ENCODE assay signal across 15 mouse cellular contexts in the genomic region with DNA sequence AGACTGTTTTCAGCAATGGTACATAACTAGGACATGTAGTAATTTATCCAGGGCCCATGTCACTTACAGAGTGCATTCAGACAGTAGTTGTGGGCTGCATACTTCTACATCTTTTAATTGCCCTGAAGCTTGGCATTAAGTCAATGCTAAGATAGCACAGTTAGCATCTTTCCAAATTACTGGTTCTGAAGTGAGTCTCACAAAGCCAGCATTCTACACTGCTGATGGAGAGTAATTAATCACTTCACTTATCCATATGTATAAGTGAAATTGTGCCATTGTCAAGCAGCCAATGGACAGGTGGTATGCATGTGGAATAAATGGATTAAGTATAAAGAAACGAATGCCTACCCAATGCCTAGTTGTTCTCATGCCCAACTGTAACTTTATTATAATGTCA.
DNase-seq lines count a peak whose midpoint lies in the region; ATAC-seq lines count a peak whose summit lies in the region.
"Had no signal": no experiment of that assay in that cellular context is flagged by ENCODE, and none has a peak within 500 bp of the region (broad histone marks: within the 10 kb centered on the region; RNA-seq: fewer than 3 reads in every experiment).

No protein-coding gene starts in this region.

- peak; percentile 67 for DNase-seq in forebrain, embryonic 14.5 days (ENCODE audit: low spot score)
- no peak for DNase-seq in forebrain, embryonic 10.5 days (ENCODE audit: extremely low spot score, low spot score)
- no peak for DNase-seq in spleen, adult 18-20 months
- DNase-seq: adrenal gland, adult 2 months; adrenal gland, postnatal 10 days; adrenal gland, postnatal 25 days; cerebellum, adult 11-12 months; cerebellum, adult 2 months; cerebellum, adult 9-10 months; cerebellum, postnatal 10 days; cerebellum, postnatal 25 days had no signal

- no peak overlapping the region for H3K9ac ChIP-seq in forebrain, embryonic 14.5 days (ENCODE audit: low read length)
- no peak overlapping the region for H3K9ac ChIP-seq in forebrain, embryonic 12.5 days
- H3K9ac ChIP-seq in forebrain, embryonic 16.5 days (replicated peaks; ENCODE audit: low read depth, low read length) = no peak overlapping the region
- H3K9ac ChIP-seq: embryonic facial prominence, embryonic 12.5 days had no signal

- no peaks in the 10 kb centered on the region for H3K27me3 ChIP-seq in forebrain, embryonic 14.5 days (replicated peaks; ENCODE audit: control insufficient read depth, insufficient read depth, low read length)
- no peaks in the 10 kb centered on the region for H3K27me3 ChIP-seq in forebrain, embryonic 12.5 days
- no peaks in the 10 kb centered on the region for H3K27me3 ChIP-seq in forebrain, embryonic 16.5 days (replicated peaks; ENCODE audit: control insufficient read depth, insufficient read depth, low read length)
- H3K27me3 ChIP-seq in forebrain, embryonic 10.5 days (ENCODE audit: poor library complexity, severe bottlenecking) = no peaks in the 10 kb centered on the region
- H3K27me3 ChIP-seq: embryonic facial prominence, embryonic 12.5 days had no signal

- H3K9me3 ChIP-seq in forebrain, embryonic 14.5 days (replicated peaks; ENCODE audit: control insufficient read depth, low read length) = no peaks in the 10 kb centered on the region; the same call in 1 of the 2 replicates
- no peaks in the 10 kb centered on the region for H3K9me3 ChIP-seq in forebrain, embryonic 12.5 days
- peaks cover under 1% of the 10 kb centered on the region; the same call in 1 of the 2 replicates for H3K9me3 ChIP-seq in forebrain, embryonic 16.5 days (ENCODE audit: control insufficient read depth, low read length)
- H3K9me3 ChIP-seq in forebrain, embryonic 10.5 days = no peaks in the 10 kb centered on the region
- H3K9me3 ChIP-seq: embryonic facial prominence, embryonic 10.5 days; embryonic facial prominence, embryonic 12.5 days had no signal

- WGBS in forebrain, embryonic 14.5 days = 16% methylated on average over 1 of the region's 1 CpGs
- 50% methylated on average over 1 of the region's 1 CpGs for WGBS in forebrain, embryonic 12.5 days
- WGBS in forebrain, embryonic 16.5 days = 9% methylated on average over 1 of the region's 1 CpGs
- WGBS in forebrain, embryonic 10.5 days = 72% methylated on average over 1 of the region's 1 CpGs

- H3K4me3 ChIP-seq in forebrain, embryonic 14.5 days (ENCODE audit: low read depth, low read length) = no peak overlapping the region
- no peak overlapping the region for H3K4me3 ChIP-seq in forebrain, embryonic 12.5 days (replicated peaks)
- no peak overlapping the region for H3K4me3 ChIP-seq in forebrain, embryonic 16.5 days (replicated peaks; ENCODE audit: low read length)
- no peak overlapping the region for H3K4me3 ChIP-seq in forebrain, embryonic 10.5 days
- H3K4me3 ChIP-seq: embryonic facial prominence, embryonic 10.5 days; embryonic facial prominence, embryonic 12.5 days had no signal

- peaks cover 7% of the 10 kb centered on the region for H3K4me1 ChIP-seq in forebrain, embryonic 14.5 days (ENCODE audit: control insufficient read depth, insufficient read depth, low read length)
- H3K4me1 ChIP-seq in forebrain, embryonic 12.5 days = peaks cover 4% of the 10 kb centered on the region; the same call in 1 of the 2 replicates
- H3K4me1 ChIP-seq in forebrain, embryonic 16.5 days (replicated peaks; ENCODE audit: control insufficient read depth, insufficient read depth, low read length) = peaks cover 7% of the 10 kb centered on the region
- no peaks in the 10 kb centered on the region for H3K4me1 ChIP-seq in forebrain, embryonic 10.5 days
- H3K4me1 ChIP-seq: embryonic facial prominence, embryonic 10.5 days; embryonic facial prominence, embryonic 12.5 days had no signal

- H3K36me3 ChIP-seq in forebrain, embryonic 14.5 days (ENCODE audit: control insufficient read depth, insufficient read depth, low read length) = no peaks in the 10 kb centered on the region
- no peaks in the 10 kb centered on the region for H3K36me3 ChIP-seq in forebrain, embryonic 12.5 days (replicated peaks)
- H3K36me3 ChIP-seq in forebrain, embryonic 16.5 days (ENCODE audit: control insufficient read depth, insufficient read depth) = peaks cover 3% of the 10 kb centered on the region; the same call in 1 of the 2 replicates
- no peaks in the 10 kb centered on the region for H3K36me3 ChIP-seq in forebrain, embryonic 10.5 days (replicated peaks)
- H3K36me3 ChIP-seq: embryonic facial prominence, embryonic 10.5 days; embryonic facial prominence, embryonic 12.5 days had no signal

- peak; percentile 76; the same call in 1 of the 2 replicates for ATAC-seq in forebrain, embryonic 14.5 days
- ATAC-seq in forebrain, embryonic 12.5 days (ENCODE audit: low FRiP score) = no peak
- ATAC-seq in forebrain, embryonic 16.5 days = peak; percentile 76

- H3K4me2 ChIP-seq in forebrain, embryonic 14.5 days (ENCODE audit: low read length) = no peak overlapping the region
- no peak overlapping the region for H3K4me2 ChIP-seq in forebrain, embryonic 12.5 days
- no peak overlapping the region for H3K4me2 ChIP-seq in forebrain, embryonic 16.5 days (ENCODE audit: low read length)
- H3K4me2 ChIP-seq: embryonic facial prominence, embryonic 12.5 days had no signal

- H3K27ac ChIP-seq in forebrain, embryonic 14.5 days (ENCODE audit: low read depth, low read length) = no peak overlapping the region
- no peak overlapping the region for H3K27ac ChIP-seq in forebrain, embryonic 12.5 days
- H3K27ac ChIP-seq in forebrain, embryonic 16.5 days (ENCODE audit: low read length) = peak overlapping the region; percentile 25; the same call in 1 of the 2 replicates
- no peak overlapping the region for H3K27ac ChIP-seq in forebrain, embryonic 10.5 days
- H3K27ac ChIP-seq: embryonic facial prominence, embryonic 10.5 days; embryonic facial prominence, embryonic 12.5 days had no signal
